Mouse (Mus musculus) embryonic fibroblast, embryonic 13.5 days (primary cell): ENCODE measurements around the gene Tmigd3. TPM values are rescaled to one million over a fixed set of nuclear protein-coding genes. Genes with fewer than 3 reads are reported as not detected.

ENCODE experiments used
- H3K27ac ChIP-seq: 2 replicates; pipeline ENCODE4 v1.5.1; 2012; ENCODE audit warnings: low read length, control low read depth, inconsistent platforms; ENCODE audit not compliant: insufficient read depth
- H3K4me1 ChIP-seq: 2 replicates; pipeline ENCODE4 v1.6.1; 2011; ENCODE audit warnings: low read length; ENCODE audit not compliant: control insufficient read depth, insufficient read depth
- H3K4me3 ChIP-seq: 2 replicates; pipeline ENCODE4 v1.5.1; 2011; ENCODE audit warnings: mild to moderate bottlenecking, control low read depth, low read length; ENCODE audit not compliant: insufficient read depth
- CTCF ChIP-seq: IDR thresholded peaks from 2 replicates; pipeline ENCODE4 v1.5.1; 2011; ENCODE audit warnings: mild to moderate bottlenecking, control low read depth, low read length, moderate library complexity, borderline replicate concordance; ENCODE audit not compliant: insufficient read depth
- POLR2A ChIP-seq: IDR thresholded peaks from 2 replicates; pipeline ENCODE4 v1.6.1; 2011; ENCODE audit warnings: low read depth, mild to moderate bottlenecking, control low read depth, low read length, moderate library complexity
- polyA plus RNA-seq: library from polyadenylated mRNA; stranded (reverse); fragments of >200 nt; gene quantifications from 2 replicates; pipeline ENCODE4 v1.2.4, GENCODE M21; 2011; ENCODE audit warnings: low read depth; ENCODE audit not compliant: missing spikeins, insufficient read length

Gene Tmigd3
- polyA plus RNA-seq, 1 experiment: not detected

DNA sequence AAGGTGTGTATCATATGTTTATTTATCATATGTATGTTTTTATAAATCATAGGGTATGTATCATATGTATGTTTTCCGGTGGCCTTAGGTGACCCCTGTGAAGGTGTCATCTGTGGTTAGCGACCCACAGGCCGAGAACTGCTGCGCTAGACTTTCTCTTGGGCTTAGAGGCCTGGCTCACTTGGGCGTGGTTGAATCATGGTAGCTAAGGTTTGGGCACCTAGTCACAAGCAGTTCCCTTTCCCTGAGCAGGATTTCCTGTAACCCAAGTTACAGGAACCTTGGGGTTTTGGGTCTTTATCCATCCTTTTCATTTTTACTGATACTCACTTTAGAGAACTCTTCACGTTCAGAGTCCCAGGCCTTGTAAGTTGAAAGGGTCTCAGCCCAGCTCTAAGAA, 29.6 kb downstream of the Tmigd3 start:
- Histone ChIP-seq H3K4me1 (no peaks in the 10 kb centered on the region), H3K27ac (no peak overlapping the region), H3K4me3 (no peak overlapping the region)
- no peak for TF ChIP-seq POLR2A
- no peak for TF ChIP-seq CTCF

DNA sequence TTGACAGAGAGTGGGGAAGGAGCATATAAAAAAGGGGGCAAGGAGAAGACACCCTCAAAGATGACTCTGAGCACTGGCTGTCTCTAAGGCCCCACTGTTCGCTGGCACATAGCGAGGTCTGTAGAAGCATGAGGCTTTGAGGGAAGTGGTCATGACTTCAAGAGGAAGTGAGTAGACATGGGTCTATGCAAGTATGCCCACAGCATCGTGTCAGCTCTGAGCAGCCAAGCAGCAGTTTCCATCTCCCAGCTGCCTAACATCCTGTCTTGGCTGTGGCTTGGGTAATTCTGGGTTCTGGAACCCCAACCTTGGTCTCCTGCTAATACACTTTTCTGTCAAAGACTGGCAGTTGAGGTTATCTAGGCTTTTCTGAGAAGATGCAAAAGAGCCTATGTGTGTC, 30.0 kb downstream of the Tmigd3 start:
- TF ChIP-seq POLR2A: no peak
- no peak for TF ChIP-seq CTCF
- Histone ChIP-seq H3K27ac (no peak overlapping the region), H3K4me3 (no peak overlapping the region), H3K4me1 (no peaks in the 10 kb centered on the region)

DNA sequence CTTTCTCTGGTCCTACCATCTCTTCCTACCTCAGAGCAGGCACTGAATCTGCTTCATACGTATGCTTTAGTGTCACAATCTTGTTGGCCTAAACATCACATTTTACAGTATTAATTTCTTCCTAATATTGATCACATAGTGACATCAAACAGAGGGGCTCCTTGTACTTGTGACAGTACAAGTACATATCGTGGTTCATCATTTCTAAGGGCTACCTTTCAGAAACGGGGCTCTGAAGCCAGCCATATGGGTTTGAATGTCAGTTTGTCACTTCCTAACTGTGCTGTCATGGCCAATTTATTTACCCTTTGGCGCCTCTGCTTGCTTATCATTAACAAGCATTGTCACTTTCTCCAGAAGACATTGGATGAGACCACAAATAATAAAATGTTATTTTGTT, 30.8 kb downstream of the Tmigd3 start:
- no peak for TF ChIP-seq CTCF
- no peak for TF ChIP-seq POLR2A
- H3K4me1 ChIP-seq: no peaks in the 10 kb centered on the region
- H3K4me3 ChIP-seq: no peak overlapping the region
- no peak overlapping the region for H3K27ac ChIP-seq

- H3K4me3 ChIP-seq: no peak overlapping the region
- H3K27ac ChIP-seq: no peak overlapping the region
- TF ChIP-seq CTCF (no peak), POLR2A (no peak)
Observed at GRCm38 (mm10) chr3:105904213-105904612, 33.5 kb downstream of the Tmigd3 start.

GRCm38 (mm10) chr3:105904721-105905120, 34.0 kb downstream of the Tmigd3 start:
- Histone ChIP-seq H3K4me1 (no peaks in the 10 kb centered on the region), H3K4me3 (no peak overlapping the region), H3K27ac (no peak overlapping the region)
- TF ChIP-seq POLR2A (no peak), CTCF (no peak)

More at GRCm38 (mm10) chr3:105904213-105904612, 33.5 kb downstream of the Tmigd3 start:
- H3K4me1 ChIP-seq: no peaks in the 10 kb centered on the region

DNA sequence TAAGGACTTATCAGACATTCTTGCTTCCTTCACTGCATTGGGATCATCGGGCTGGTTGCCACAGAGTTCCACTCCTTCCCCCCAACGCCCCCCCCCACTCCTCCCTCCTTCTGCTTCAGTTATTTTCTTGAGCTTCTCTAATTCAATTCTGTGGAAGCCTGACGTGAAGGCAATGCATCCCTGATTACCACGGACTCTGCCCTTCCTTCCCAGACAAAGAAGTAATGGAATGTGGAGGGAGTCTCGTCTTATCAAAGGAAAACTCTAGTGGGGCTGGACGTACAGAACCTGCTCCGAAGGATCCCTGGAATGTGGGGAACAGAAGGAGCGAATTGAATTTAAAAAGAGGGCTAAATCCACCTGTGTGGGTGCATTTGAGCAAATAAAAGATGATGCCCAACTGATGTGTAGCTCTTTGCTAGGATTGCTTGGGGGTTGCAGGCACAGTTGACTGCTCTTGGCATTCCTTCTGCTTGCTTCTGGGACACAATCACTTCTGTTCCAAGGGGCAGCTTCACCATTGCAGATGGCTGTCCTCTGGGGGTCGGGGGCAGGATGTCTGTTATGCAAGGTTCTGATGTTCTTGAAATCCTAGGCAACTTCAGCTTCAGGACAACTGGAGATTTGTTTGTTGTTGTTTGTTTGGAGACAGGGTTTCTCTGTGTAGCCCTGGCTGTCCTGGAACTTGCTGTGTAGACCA, 37.4 kb downstream of the Tmigd3 start:
- TF ChIP-seq CTCF: no peak
- TF ChIP-seq POLR2A: no peak
- Histone ChIP-seq H3K4me1 (no peaks in the 10 kb centered on the region), H3K27ac (no peak overlapping the region), H3K4me3 (no peak overlapping the region)

GRCm38 (mm10) chr3:105908976-105909375, 38.3 kb downstream of the Tmigd3 start:
- TF ChIP-seq CTCF (no peak), POLR2A (no peak)
- H3K4me3 ChIP-seq: no peak overlapping the region
- H3K27ac ChIP-seq: no peak overlapping the region
- no peaks in the 10 kb centered on the region for H3K4me1 ChIP-seq

- TF ChIP-seq POLR2A (no peak), CTCF (no peak)
- H3K4me1 ChIP-seq: no peaks in the 10 kb centered on the region
- H3K4me3 ChIP-seq: no peak overlapping the region
- H3K27ac ChIP-seq: no peak overlapping the region
Observed at GRCm38 (mm10) chr3:105910519-105911190, 40.0 kb downstream of the Tmigd3 start.

DNA sequence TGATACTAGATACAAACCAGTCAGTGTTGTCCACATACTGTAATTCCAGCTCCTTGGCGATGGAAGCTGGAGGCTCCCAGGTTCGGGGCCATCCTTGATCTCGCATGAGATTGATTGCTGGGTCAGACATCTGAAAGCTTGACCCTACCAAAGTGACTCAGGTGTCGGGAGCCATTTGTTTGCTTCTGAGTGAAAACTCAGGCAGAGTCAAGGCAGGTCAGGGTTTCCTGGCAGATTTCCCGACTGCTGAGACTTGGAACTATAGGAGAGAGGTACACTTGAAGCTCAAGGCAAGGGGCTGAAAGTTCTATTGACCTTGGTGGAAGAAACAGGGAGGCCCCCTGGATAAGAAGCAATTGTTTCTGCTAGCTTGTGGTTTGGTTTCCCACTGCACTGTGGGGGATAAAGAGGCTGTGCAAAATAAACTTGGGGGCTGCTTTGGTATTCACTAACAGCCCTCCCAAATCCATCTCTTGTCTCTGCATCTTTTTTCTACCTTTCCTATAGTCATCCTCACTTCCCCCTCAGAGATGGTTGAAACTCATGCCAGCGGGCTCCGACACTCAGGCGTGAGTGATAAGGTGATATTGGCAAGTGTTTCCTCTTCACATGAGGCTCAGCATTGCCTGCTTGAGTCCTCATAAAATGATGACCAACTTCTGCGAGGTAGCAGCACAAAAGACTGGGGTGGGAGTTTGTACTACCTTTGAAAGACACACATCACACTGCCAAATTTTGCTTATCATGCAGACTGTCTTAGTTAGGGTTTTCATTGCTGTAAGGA, 41.6 kb downstream of the Tmigd3 start:
- H3K4me3 ChIP-seq: no peak overlapping the region
- no peak overlapping the region for H3K27ac ChIP-seq
- TF ChIP-seq POLR2A (no peak), CTCF (no peak)
- H3K4me1 ChIP-seq: no peaks in the 10 kb centered on the region

DNA sequence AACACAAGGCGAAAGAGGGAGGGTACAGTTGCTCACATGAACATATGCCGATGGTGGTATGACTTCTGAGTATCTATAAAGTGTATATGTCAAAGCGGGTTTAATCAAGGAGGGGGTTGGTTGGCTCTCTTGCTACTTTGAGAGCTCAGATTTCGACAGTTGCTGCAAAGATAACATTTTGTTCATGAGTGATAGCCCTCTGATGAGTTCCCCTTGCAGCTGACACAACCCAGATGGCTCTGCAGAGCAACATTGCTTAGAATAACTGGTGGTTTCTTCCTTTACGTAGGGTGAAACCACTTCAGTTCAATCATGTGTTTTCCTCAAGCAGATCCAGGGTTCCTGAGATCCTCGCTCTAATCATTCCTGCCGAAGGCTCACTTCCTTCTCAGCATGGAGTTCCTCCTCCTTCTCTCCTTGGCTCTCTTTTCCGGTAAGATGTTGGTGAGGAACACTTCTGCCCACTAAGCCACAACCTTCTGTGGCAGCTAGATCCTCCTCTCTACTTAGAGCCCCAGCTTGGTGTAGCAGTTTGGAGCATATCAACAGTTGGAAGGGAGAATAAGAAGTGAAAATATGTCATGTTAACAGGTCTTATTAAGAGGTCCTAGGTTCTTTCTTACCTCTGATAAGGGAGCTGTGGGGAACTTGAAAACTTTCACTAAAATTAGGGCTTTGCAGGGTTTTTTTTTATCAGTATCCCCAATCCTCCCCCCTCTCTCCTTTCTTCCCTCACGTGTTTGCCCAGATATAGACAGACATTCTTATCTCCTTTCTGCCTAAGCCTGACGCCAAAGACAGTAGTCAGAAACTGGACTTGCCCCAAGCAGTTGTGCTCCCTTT, 43.4 kb downstream of the Tmigd3 start:
- H3K4me1 ChIP-seq: no peaks in the 10 kb centered on the region
- no peak overlapping the region for H3K27ac ChIP-seq
- TF ChIP-seq CTCF: no peak
- no peak for TF ChIP-seq POLR2A
- H3K4me3 ChIP-seq: no peak overlapping the region
